Mouse (Mus musculus): Measurements from ENCODE around the gene Susd2. TPM values are rescaled to one million over a fixed set of nuclear protein-coding genes. Genes with fewer than 3 reads are reported as not detected.

Gene Susd2
- polyA plus RNA-seq, 1 experiment, result 14.8 TPM

DNA sequence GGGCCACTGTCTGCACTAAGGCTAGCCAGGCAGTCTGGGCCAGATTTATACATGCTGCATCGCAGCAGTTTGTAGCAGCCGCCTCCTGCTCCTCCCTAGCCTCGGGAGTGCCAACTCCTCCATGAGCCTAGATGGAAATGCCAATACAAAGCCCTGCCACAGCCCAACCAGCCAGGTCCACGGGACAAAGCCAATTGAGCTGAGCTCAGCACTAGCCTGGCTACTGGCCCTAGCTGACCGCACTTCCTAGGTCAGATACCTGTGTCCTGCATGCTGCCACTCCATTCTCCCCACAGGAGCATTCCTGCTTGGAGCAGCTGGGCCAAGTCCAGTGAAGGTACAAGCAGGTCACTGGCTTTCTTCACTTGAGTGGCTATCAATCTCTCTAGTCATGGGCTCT lies 34.2 kb upstream of the Susd2 start:
- 94% methylated on average over 5 of the region's 5 CpGs for WGBS
- no peaks in the 10 kb centered on the region for H3K36me3 ChIP-seq (ENCODE audit: control insufficient read depth, insufficient read depth, low read length)
- DNase-seq (ENCODE audit: low read depth in 1 of 2, low spot score in 2 of 2), result no peak
- no peaks in the 10 kb centered on the region for H3K27me3 ChIP-seq (ENCODE audit: control insufficient read depth, insufficient read depth, low read length)
- TF ChIP-seq CTCF (IDR thresholded peaks at IDR 0.05; ENCODE audit: extremely low read depth, insufficient read depth, insufficient read length, insufficient replicate concordance) (no peak), POLR2A (IDR thresholded peaks at IDR 0.05; ENCODE audit: low read depth, low read length) (no peak)
- H3K4me3 ChIP-seq (ENCODE audit: extremely low read depth, insufficient read depth, insufficient read length), result no peak overlapping the region
- H3K27ac ChIP-seq (ENCODE audit: insufficient read depth, low read length), result no peak overlapping the region
- no peaks in the 10 kb centered on the region for H3K4me1 ChIP-seq (ENCODE audit: control insufficient read depth, insufficient read depth, insufficient read length)

DNA sequence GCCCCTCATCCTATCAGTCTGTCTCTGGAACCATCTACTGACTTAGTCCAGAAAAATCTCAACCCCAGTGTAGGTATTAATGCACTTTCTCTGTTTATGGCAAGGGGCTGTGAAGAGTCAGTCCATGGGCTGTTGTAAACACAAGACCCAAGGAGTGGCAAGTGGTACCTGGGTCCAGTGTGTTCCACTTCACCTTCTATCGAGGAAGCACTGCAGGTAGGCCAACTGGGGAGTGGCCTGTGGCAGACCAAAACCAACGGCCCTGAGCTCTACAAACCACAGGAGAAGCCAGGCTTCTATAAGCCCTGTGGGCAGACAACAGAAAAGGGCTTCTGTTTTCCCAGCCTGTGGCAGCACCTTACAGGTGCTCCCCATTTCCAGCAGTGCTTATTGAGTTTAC lies 33.8 kb upstream of the Susd2 start:
- no peak overlapping the region for H3K27ac ChIP-seq (ENCODE audit: insufficient read depth, low read length)
- H3K27me3 ChIP-seq (ENCODE audit: control insufficient read depth, insufficient read depth, low read length), result no peaks in the 10 kb centered on the region
- TF ChIP-seq CTCF (IDR thresholded peaks at IDR 0.05; ENCODE audit: extremely low read depth, insufficient read depth, insufficient read length, insufficient replicate concordance), result no peak
- TF ChIP-seq POLR2A (IDR thresholded peaks at IDR 0.05; ENCODE audit: low read depth, low read length), result no peak
- H3K4me3 ChIP-seq (ENCODE audit: extremely low read depth, insufficient read depth, insufficient read length), result no peak overlapping the region
- WGBS, result 60% methylated on average over 2 of the region's 2 CpGs
- no peak for DNase-seq (ENCODE audit: low read depth in 1 of 2, low spot score in 2 of 2)
- no peaks in the 10 kb centered on the region for H3K36me3 ChIP-seq (ENCODE audit: control insufficient read depth, insufficient read depth, low read length)
- no peaks in the 10 kb centered on the region for H3K4me1 ChIP-seq (ENCODE audit: control insufficient read depth, insufficient read depth, insufficient read length)

DNA sequence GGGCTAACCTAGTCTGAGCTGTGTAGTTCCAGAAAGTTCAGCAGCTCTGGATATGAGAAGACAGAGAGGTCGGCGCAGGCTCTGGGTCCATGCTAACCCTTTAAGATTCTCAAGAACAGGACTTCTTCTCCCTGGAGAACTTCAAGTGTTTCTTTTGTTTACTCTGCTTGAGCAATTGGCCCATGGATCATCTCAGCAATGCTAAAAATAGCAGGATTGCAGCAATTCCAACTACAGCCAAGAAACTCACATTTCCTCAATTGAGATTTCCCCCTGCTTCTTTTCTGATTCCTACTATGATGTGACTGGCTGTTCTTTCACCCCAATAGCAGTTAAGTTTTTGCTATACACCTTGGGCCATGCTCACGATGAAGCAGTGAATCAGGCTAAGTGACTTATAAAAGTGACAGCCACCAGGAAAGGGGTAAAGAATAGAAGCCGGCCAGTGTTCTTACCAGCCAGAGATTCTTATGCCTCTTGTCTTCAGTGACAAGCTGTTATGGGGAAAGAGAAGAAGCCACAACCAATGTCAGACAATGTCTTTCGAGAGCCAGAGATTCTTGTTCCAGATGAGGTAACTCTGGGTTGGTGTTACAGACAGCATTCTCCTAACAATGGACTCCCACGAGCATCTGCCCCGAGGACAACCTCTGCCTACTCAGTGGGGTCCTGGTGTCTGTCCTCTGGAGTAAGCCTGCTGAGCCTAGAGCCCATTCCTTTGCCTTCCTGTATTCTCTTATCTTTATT lies 33.2 kb upstream of the Susd2 start:
- no peaks in the 10 kb centered on the region for H3K4me1 ChIP-seq (ENCODE audit: control insufficient read depth, insufficient read depth, insufficient read length)
- DNase-seq (ENCODE audit: low read depth in 1 of 2, low spot score in 2 of 2), result no peak
- TF ChIP-seq POLR2A (IDR thresholded peaks at IDR 0.05; ENCODE audit: low read depth, low read length) (no peak), CTCF (IDR thresholded peaks at IDR 0.05; ENCODE audit: extremely low read depth, insufficient read depth, insufficient read length, insufficient replicate concordance) (no peak)
- 89% methylated on average over 7 of the region's 7 CpGs for WGBS
- no peak overlapping the region for H3K4me3 ChIP-seq (ENCODE audit: extremely low read depth, insufficient read depth, insufficient read length)
- 0 out of 2 replicates have a peak overlapping the region, but pooled peaks have one; percentile 40 for H3K27ac ChIP-seq (ENCODE audit: insufficient read depth, low read length)
- H3K36me3 ChIP-seq (ENCODE audit: control insufficient read depth, insufficient read depth, low read length), result no peaks in the 10 kb centered on the region
- H3K27me3 ChIP-seq (ENCODE audit: control insufficient read depth, insufficient read depth, low read length), result no peaks in the 10 kb centered on the region

DNA sequence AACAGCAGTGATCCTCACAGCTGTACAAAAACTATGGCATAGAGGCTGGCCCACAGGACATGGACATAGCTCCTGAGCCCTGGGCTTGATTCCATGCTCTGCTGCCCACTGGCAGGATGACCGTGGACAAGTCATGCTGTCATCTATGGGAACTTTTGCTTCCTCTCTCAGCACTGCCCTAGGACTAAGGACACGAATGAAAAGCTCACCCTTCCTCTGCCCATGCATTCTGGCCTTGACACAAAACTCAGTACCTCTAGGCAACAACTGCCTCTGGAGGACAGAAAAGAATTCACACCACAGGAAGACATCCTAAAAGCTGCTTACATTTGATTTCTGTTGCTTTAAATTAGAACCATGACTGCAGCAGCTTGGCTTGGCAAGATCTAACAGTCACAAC lies 32.5 kb upstream of the Susd2 start:
- H3K4me3 ChIP-seq (ENCODE audit: extremely low read depth, insufficient read depth, insufficient read length), result no peak overlapping the region
- H3K4me1 ChIP-seq (ENCODE audit: control insufficient read depth, insufficient read depth, insufficient read length), result no peaks in the 10 kb centered on the region
- TF ChIP-seq CTCF (IDR thresholded peaks at IDR 0.05; ENCODE audit: extremely low read depth, insufficient read depth, insufficient read length, insufficient replicate concordance) (no peak), POLR2A (IDR thresholded peaks at IDR 0.05; ENCODE audit: low read depth, low read length) (no peak)
- no peaks in the 10 kb centered on the region for H3K27me3 ChIP-seq (ENCODE audit: control insufficient read depth, insufficient read depth, low read length)
- no peak for DNase-seq (ENCODE audit: low read depth in 1 of 2, low spot score in 2 of 2)
- 0 out of 2 replicates have a peak overlapping the region, but pooled peaks have one; percentile 40 for H3K27ac ChIP-seq (ENCODE audit: insufficient read depth, low read length)
- H3K36me3 ChIP-seq (ENCODE audit: control insufficient read depth, insufficient read depth, low read length), result no peaks in the 10 kb centered on the region
- WGBS, result 84% methylated on average over 2 of the region's 2 CpGs

DNA sequence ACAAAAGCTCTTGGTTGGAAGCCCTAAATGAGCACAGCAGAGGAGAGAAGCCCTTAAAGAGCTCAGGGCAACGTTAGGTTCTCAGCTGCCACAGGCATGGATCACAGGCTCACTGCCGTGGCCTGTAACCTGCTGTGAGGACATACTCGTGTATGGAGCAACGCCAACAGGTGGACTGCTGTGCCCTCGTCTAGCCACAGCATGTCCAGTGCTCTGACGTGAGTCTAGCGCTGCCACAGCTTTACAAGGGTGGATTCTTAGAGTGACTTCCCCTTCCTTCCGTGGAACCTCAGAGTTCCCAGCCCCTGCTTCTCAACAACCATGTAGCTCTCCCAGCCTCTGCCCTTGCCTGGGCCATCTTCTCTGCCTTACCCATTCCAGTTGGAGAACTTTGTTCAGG lies 31.8 kb upstream of the Susd2 start:
- WGBS, result 87% methylated on average over 8 of the region's 8 CpGs
- TF ChIP-seq CTCF (IDR thresholded peaks at IDR 0.05; ENCODE audit: extremely low read depth, insufficient read depth, insufficient read length, insufficient replicate concordance) (no peak), POLR2A (IDR thresholded peaks at IDR 0.05; ENCODE audit: low read depth, low read length) (no peak)
- no peak for DNase-seq (ENCODE audit: low read depth in 1 of 2, low spot score in 2 of 2)
- H3K27ac ChIP-seq (ENCODE audit: insufficient read depth, low read length), result no peak overlapping the region
- no peak overlapping the region for H3K4me3 ChIP-seq (ENCODE audit: extremely low read depth, insufficient read depth, insufficient read length)
- no peaks in the 10 kb centered on the region for H3K36me3 ChIP-seq (ENCODE audit: control insufficient read depth, insufficient read depth, low read length)
- no peaks in the 10 kb centered on the region for H3K4me1 ChIP-seq (ENCODE audit: control insufficient read depth, insufficient read depth, insufficient read length)
- no peaks in the 10 kb centered on the region for H3K27me3 ChIP-seq (ENCODE audit: control insufficient read depth, insufficient read depth, low read length)

DNA sequence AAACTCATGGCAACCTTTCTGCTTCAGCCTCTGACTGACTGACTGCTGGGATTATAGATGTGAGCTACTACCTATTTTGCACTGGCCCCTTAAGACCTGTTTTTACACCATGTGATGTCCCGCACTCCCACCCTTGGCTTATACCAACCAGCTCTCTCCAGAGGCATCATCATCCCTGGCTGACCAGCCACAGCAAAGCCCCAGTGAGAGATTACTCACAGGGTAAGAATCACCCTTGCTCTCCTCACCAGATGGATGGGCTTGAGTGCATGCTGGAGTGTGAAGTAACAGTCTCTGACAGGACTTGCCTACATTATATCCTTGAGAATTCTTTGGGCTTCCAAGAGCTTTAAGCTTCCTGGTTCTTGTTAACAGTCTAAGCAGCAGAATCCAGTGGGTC lies 26.1 kb upstream of the Susd2 start:
- Histone ChIP-seq H3K27ac (ENCODE audit: insufficient read depth, low read length) (no peak overlapping the region), H3K27me3 (ENCODE audit: control insufficient read depth, insufficient read depth, low read length) (no peaks in the 10 kb centered on the region), H3K4me3 (ENCODE audit: extremely low read depth, insufficient read depth, insufficient read length) (no peak overlapping the region), H3K4me1 (ENCODE audit: control insufficient read depth, insufficient read depth, insufficient read length) (peaks cover 18% of the 10 kb centered on the region; the same call in 1 of the 2 replicates), H3K36me3 (ENCODE audit: control insufficient read depth, insufficient read depth, low read length) (no peaks in the 10 kb centered on the region)
- no peak for TF ChIP-seq CTCF (IDR thresholded peaks at IDR 0.05; ENCODE audit: extremely low read depth, insufficient read depth, insufficient read length, insufficient replicate concordance)
- no peak for TF ChIP-seq POLR2A (IDR thresholded peaks at IDR 0.05; ENCODE audit: low read depth, low read length)
- 93% methylated on average over 1 of the region's 1 CpGs for WGBS
- no peak for DNase-seq (ENCODE audit: low read depth in 1 of 2, low spot score in 2 of 2)

DNA sequence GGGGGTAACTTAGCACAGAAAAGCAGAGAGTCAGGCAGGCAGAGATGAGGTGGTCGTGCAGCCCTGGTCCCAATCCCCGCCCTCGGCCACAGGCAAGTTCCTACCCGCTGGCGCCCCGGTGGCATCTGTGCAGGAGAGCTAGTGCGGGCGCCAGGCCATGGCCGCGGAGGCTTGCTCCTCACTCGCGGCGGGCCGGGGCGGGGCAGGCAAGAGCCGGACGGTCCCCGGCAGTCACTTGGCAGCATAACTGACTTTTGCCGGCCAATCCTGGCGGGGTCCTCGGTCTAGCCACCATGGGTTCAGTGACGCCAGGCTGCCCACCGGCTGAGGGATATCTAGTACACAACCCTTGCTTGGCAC lies 24.1 kb upstream of the Susd2 start:
- Histone ChIP-seq H3K4me3 (ENCODE audit: extremely low read depth, insufficient read depth, insufficient read length) (peak overlapping the region; percentile 94), H3K27ac (ENCODE audit: insufficient read depth, low read length) (peak overlapping the region; percentile 80), H3K4me1 (ENCODE audit: control insufficient read depth, insufficient read depth, insufficient read length) (peaks cover 18% of the 10 kb centered on the region; the same call in 1 of the 2 replicates), H3K27me3 (ENCODE audit: control insufficient read depth, insufficient read depth, low read length) (no peaks in the 10 kb centered on the region), H3K36me3 (ENCODE audit: control insufficient read depth, insufficient read depth, low read length) (no peaks in the 10 kb centered on the region; the same call in none of the 2 replicates)
- WGBS, result 1% methylated on average over 23 of the region's 23 CpGs
- peak; percentile 7 to 65 for DNase-seq (ENCODE audit: low read depth in 1 of 2, low spot score in 2 of 2)
- TF ChIP-seq CTCF (IDR thresholded peaks at IDR 0.05; ENCODE audit: extremely low read depth, insufficient read depth, insufficient read length, insufficient replicate concordance) (no peak), POLR2A (IDR thresholded peaks at IDR 0.05; ENCODE audit: low read depth, low read length) (no peak)

Measured in spleen, adult 2 months (tissue).